Mouse (Mus musculus) midbrain, embryonic 14.5 days (tissue): ENCODE data around the gene Miga2. TPM values are rescaled to one million over a fixed set of nuclear protein-coding genes. Genes with fewer than 3 reads are reported as not detected.
A peak's percentile ranks its signal among the peaks of the same experiment; 100 is the strongest.

ENCODE experiments used
- ATAC-seq: fragments of 200-750 bp; cut with Nextera tagmentation; 2 replicates; pipeline ENCODE4 v1.8.0; 2017; ENCODE audit warnings: moderate number of reproducible peaks, moderate library complexity; ENCODE audit not compliant: low FRiP score, low TSS enrichment
- DNase-seq: peaks from one replicate; pipeline ENCODE4 v3.0.0-alpha.2; 2015
- H3K27ac ChIP-seq: fragments of 300-500 bp; sonication (generic); replicated peaks from 2 replicates; pipeline ENCODE4 v1.5.1; 2014; ENCODE audit warnings: mild to moderate bottlenecking, low read depth, low read length, moderate library complexity
- H3K27me3 ChIP-seq: fragments of 300-500 bp; sonication (generic); 2 replicates; pipeline ENCODE4 v1.6.1; 2014; ENCODE audit warnings: low read length, control low read depth, mixed read lengths; ENCODE audit not compliant: control insufficient read depth, insufficient read depth
- H3K36me3 ChIP-seq: fragments of 300-500 bp; sonication (generic); 2 replicates; pipeline ENCODE4 v1.6.1; 2014; ENCODE audit warnings: low read length, control low read depth; ENCODE audit not compliant: control insufficient read depth, insufficient read depth
- H3K4me1 ChIP-seq: fragments of 300-500 bp; sonication (generic); 2 replicates; pipeline ENCODE4 v1.6.1; 2014; ENCODE audit warnings: mild to moderate bottlenecking, antibody characterized with exemption, low read length, control low read depth; ENCODE audit not compliant: control insufficient read depth, insufficient read depth
- H3K4me2 ChIP-seq: fragments of 300-500 bp; sonication (generic); 2 replicates; pipeline ENCODE4 v1.6.1; 2014; ENCODE audit warnings: mild to moderate bottlenecking, low read length, moderate library complexity
- H3K4me3 ChIP-seq: fragments of 300-500 bp; sonication (generic); replicated peaks from 2 replicates; pipeline ENCODE4 v1.5.1; 2014; ENCODE audit warnings: low read depth, low read length
- H3K9ac ChIP-seq: fragments of 300-500 bp; sonication (generic); replicated peaks from 2 replicates; pipeline ENCODE4 v1.6.1; 2014; ENCODE audit warnings: mild to moderate bottlenecking, low read length, moderate library complexity
- H3K9me3 ChIP-seq: fragments of 300-500 bp; sonication (generic); 2 replicates; pipeline ENCODE4 v1.6.1; 2016; ENCODE audit warnings: low read length, control low read depth, mixed read lengths; ENCODE audit not compliant: control insufficient read depth
- WGBS: fragments of 180-500 bp; shearing (Covaris S2); extraction: QIAGEN DNeasy Blood & Tissue Kit; methylation state at CpG from one replicate; pipeline ENCODE4 v1.1.7; 2014; 5-methylcytosine and 5-hydroxymethylcytosine counted together
- polyA plus RNA-seq: library from polyadenylated mRNA; unstranded; fragments of >200 nt; fragmentation: Nextera tagmentation; extraction: Ambion mirVana; gene quantifications from 2 replicates; pipeline ENCODE4 v1.2.1, GENCODE M21; 2014

Miga2 gene
- polyA plus RNA-seq, 1 experiment from 2014 or later = 26.1 TPM

GRCm38 (mm10) chr2:30409454-30410176 is 45.6 kb downstream of the Miga2 start:
- H3K36me3 ChIP-seq = peaks cover 63% of the 10 kb centered on the region
- WGBS = 87% methylated on average over 5 of the region's 5 CpGs
- no peak overlapping the region for H3K9ac ChIP-seq
- H3K4me2 ChIP-seq = no peak overlapping the region
- H3K4me1 ChIP-seq = peaks cover 11% of the 10 kb centered on the region
- no peak overlapping the region for H3K27ac ChIP-seq
- DNase-seq (no peak), ATAC-seq (no peak)
- H3K4me3 ChIP-seq = no peak overlapping the region
- no peaks in the 10 kb centered on the region for H3K27me3 ChIP-seq
- no peaks in the 10 kb centered on the region for H3K9me3 ChIP-seq

- peaks cover 26% of the 10 kb centered on the region for H3K4me1 ChIP-seq
- DNase-seq (no peak), ATAC-seq (no peak)
- peaks cover 32% of the 10 kb centered on the region for H3K36me3 ChIP-seq
- no peak overlapping the region for H3K4me3 ChIP-seq
- no peak overlapping the region for H3K27ac ChIP-seq
- no peaks in the 10 kb centered on the region for H3K9me3 ChIP-seq
- no peak overlapping the region; the same call in 1 of the 2 replicates for H3K9ac ChIP-seq
- H3K27me3 ChIP-seq = no peaks in the 10 kb centered on the region
- 79% methylated on average over 16 of the region's 16 CpGs for WGBS
- peak overlapping the region; percentile 15 for H3K4me2 ChIP-seq
Measured at GRCm38 (mm10) chr2:30413038-30413973, 49.3 kb downstream of the Miga2 start.

GRCm38 (mm10) chr2:30414101-30414500 is 50.1 kb downstream of the Miga2 start:
- Histone ChIP-seq H3K9ac (peak overlapping the region; percentile 24; the same call in 1 of the 2 replicates), H3K4me3 (peak overlapping the region; percentile 75; the same call in 1 of the 2 replicates), H3K9me3 (no peaks in the 10 kb centered on the region), H3K4me1 (peaks cover 34% of the 10 kb centered on the region), H3K27me3 (no peaks in the 10 kb centered on the region), H3K4me2 (peak overlapping the region; percentile 74), H3K27ac (no peak overlapping the region), H3K36me3 (peaks cover 24% of the 10 kb centered on the region)
- ATAC-seq (no peak), DNase-seq (no peak)
- 91% methylated on average over 4 of the region's 4 CpGs for WGBS

GRCm38 (mm10) chr2:30414681-30415080 is 50.6 kb downstream of the Miga2 start:
- H3K27ac ChIP-seq = no peak overlapping the region; the same call in 1 of the 2 replicates
- DNase-seq = no peak
- ATAC-seq = no peak
- peak overlapping the region; percentile 74 for H3K4me2 ChIP-seq
- H3K9ac ChIP-seq = peak overlapping the region; percentile 89; the same call in 1 of the 2 replicates
- WGBS = 48% methylated on average over 5 of the region's 5 CpGs
- peaks cover 18% of the 10 kb centered on the region for H3K36me3 ChIP-seq
- no peaks in the 10 kb centered on the region for H3K27me3 ChIP-seq
- H3K4me3 ChIP-seq = peak overlapping the region; percentile 75
- no peaks in the 10 kb centered on the region for H3K9me3 ChIP-seq
- peaks cover 35% of the 10 kb centered on the region for H3K4me1 ChIP-seq

- peaks cover 12% of the 10 kb centered on the region for H3K36me3 ChIP-seq
- no peaks in the 10 kb centered on the region for H3K27me3 ChIP-seq
- H3K27ac ChIP-seq = peak within 1 kb of the TSS; percentile 92
- WGBS = under 1% methylated on average over 58 of the region's 58 CpGs
- H3K4me3 ChIP-seq = peak within 1 kb of the TSS; percentile 75
- peak within 1 kb of the TSS; percentile 89 for H3K9ac ChIP-seq
- ATAC-seq = peak; percentile 82
- peak; percentile 84 for DNase-seq
- peak within 1 kb of the TSS; percentile 74 for H3K4me2 ChIP-seq
- H3K4me1 ChIP-seq = peaks cover 35% of the 10 kb centered on the region
- H3K9me3 ChIP-seq = no peaks in the 10 kb centered on the region
Measured at GRCm38 (mm10) chr2:30415157-30415935, 51.3 kb downstream of the Miga2 start, which contains the start of gene Crat. TSS of gene Crat (minus strand) at chr2:30415813.

- H3K4me1 ChIP-seq = peaks cover 35% of the 10 kb centered on the region
- peak; percentile 97 for DNase-seq
Measured at GRCm38 (mm10) chr2:30415936-30416648, 52.1 kb downstream of the Miga2 start, which contains the start of gene Ptpa. TSS of gene Ptpa (plus strand) at chr2:30416039.

GRCm38 (mm10) chr2:30416649-30416965 is 52.6 kb downstream of the Miga2 start:
- ATAC-seq = no peak
- H3K9me3 ChIP-seq = no peaks in the 10 kb centered on the region
- H3K27me3 ChIP-seq = no peaks in the 10 kb centered on the region
- peak overlapping the region; percentile 74 for H3K4me2 ChIP-seq
- peak overlapping the region; percentile 92 for H3K27ac ChIP-seq
- DNase-seq = no peak
- H3K9ac ChIP-seq = peak overlapping the region; percentile 89
- H3K4me3 ChIP-seq = peak overlapping the region; percentile 75
- H3K36me3 ChIP-seq = peaks cover 5% of the 10 kb centered on the region; the same call in 1 of the 2 replicates
- WGBS = under 1% methylated on average over 7 of the region's 7 CpGs
- H3K4me1 ChIP-seq = peaks cover 35% of the 10 kb centered on the region

More at GRCm38 (mm10) chr2:30415936-30416648, 52.1 kb downstream of the Miga2 start, which contains the start of gene Ptpa:
- peak within 1 kb of the TSS; percentile 75 for H3K4me3 ChIP-seq
- peak within 1 kb of the TSS; percentile 92 for H3K27ac ChIP-seq
- ATAC-seq = peak; percentile 93
- peak within 1 kb of the TSS; percentile 89 for H3K9ac ChIP-seq
- H3K4me2 ChIP-seq = peak within 1 kb of the TSS; percentile 74
- H3K27me3 ChIP-seq = no peaks in the 10 kb centered on the region
- H3K9me3 ChIP-seq = no peaks in the 10 kb centered on the region
- WGBS = under 1% methylated on average over 66 of the region's 67 CpGs
- peaks cover 6% of the 10 kb centered on the region; the same call in 1 of the 2 replicates for H3K36me3 ChIP-seq
